Mouse (Mus musculus) midbrain, embryonic 11.5 days (tissue): ENCODE results near the gene Dlg2. TPM values are rescaled to one million over a fixed set of nuclear protein-coding genes. Genes with fewer than 3 reads are reported as not detected.

ENCODE experiments used
- ATAC-seq: fragments of 200-750 bp; cut with Nextera tagmentation; 2 replicates; pipeline ENCODE4 v1.8.0; 2017; ENCODE audit warnings: moderate TSS enrichment, moderate library complexity; ENCODE audit not compliant: low FRiP score
- DNase-seq: peaks from one replicate; pipeline ENCODE4 v3.0.0; 2015; ENCODE audit warnings: low spot score; ENCODE audit errors: missing footprints
- H3K27ac ChIP-seq: fragments of 300-500 bp; sonication (generic); 2 replicates; pipeline ENCODE4 v1.5.1; 2014; ENCODE audit warnings: low read depth, low read length
- H3K27me3 ChIP-seq: fragments of 300-500 bp; sonication (generic); 2 replicates; pipeline ENCODE4 v1.6.1; 2014; ENCODE audit warnings: mild to moderate bottlenecking, low read length, moderate library complexity, mixed read lengths; ENCODE audit not compliant: control insufficient read depth, insufficient read depth
- H3K36me3 ChIP-seq: fragments of 300-500 bp; sonication (generic); 2 replicates; pipeline ENCODE4 v1.6.1; 2014; ENCODE audit warnings: mild to moderate bottlenecking, low read length, moderate library complexity, mixed read lengths; ENCODE audit not compliant: control insufficient read depth, insufficient read depth
- H3K4me1 ChIP-seq: fragments of 300-500 bp; sonication (generic); 2 replicates; pipeline ENCODE4 v1.6.1; 2014; ENCODE audit warnings: low read length; ENCODE audit not compliant: control insufficient read depth, insufficient read depth
- H3K4me2 ChIP-seq: fragments of 300-500 bp; sonication (generic); 2 replicates; pipeline ENCODE4 v1.6.1; 2014; ENCODE audit warnings: mild to moderate bottlenecking, moderate library complexity
- H3K4me3 ChIP-seq: fragments of 300-500 bp; sonication (generic); 2 replicates; pipeline ENCODE4 v1.5.1; 2014; ENCODE audit warnings: low read depth, low read length
- H3K9ac ChIP-seq: fragments of 300-500 bp; sonication (generic); 2 replicates; pipeline ENCODE4 v1.6.1; 2014; ENCODE audit warnings: low read length
- H3K9me3 ChIP-seq: fragments of 300-500 bp; sonication (generic); 2 replicates; pipeline ENCODE4 v1.6.1; 2016; ENCODE audit warnings: low read length; ENCODE audit not compliant: control insufficient read depth
- WGBS: fragments of 180-500 bp; shearing (Covaris S2); extraction: QIAGEN DNeasy Blood & Tissue Kit; methylation state at CpG from one replicate; pipeline ENCODE4 v1.1.7; 2014; 5-methylcytosine and 5-hydroxymethylcytosine counted together
- polyA plus RNA-seq: library from polyadenylated mRNA; unstranded; fragments of >200 nt; fragmentation: Nextera tagmentation; extraction: Ambion mirVana; gene quantifications from 2 replicates; pipeline ENCODE4 v1.2.1, GENCODE M21; 2014

Dlg2 gene
- polyA plus RNA-seq, 1 experiment from 2014 or later = 1.8 TPM

GRCm38 (mm10) chr7:91090317-91090829 is 613.9 kb downstream of the Dlg2 start:
- Histone ChIP-seq H3K4me2 (peak overlapping the region; percentile 57), H3K4me3 (peak overlapping the region; percentile 27; the same call in 1 of the 2 replicates), H3K9me3 (no peaks in the 10 kb centered on the region), H3K9ac (0 out of 2 replicates have a peak overlapping the region, but pooled peaks have one; percentile 44), H3K36me3 (no peaks in the 10 kb centered on the region), H3K27ac (no peak overlapping the region), H3K4me1 (no peaks in the 10 kb centered on the region), H3K27me3 (peaks cover 5% of the 10 kb centered on the region)
- WGBS = 59% methylated on average over 5 of the region's 5 CpGs
- no peak for ATAC-seq
- DNase-seq = no peak

GRCm38 (mm10) chr7:91090830-91091683 is 614.6 kb downstream of the Dlg2 start:
- Histone ChIP-seq H3K4me1 (no peaks in the 10 kb centered on the region), H3K36me3 (no peaks in the 10 kb centered on the region), H3K4me3 (peak overlapping the region; percentile 27), H3K27me3 (peaks cover 5% of the 10 kb centered on the region), H3K4me2 (peak overlapping the region; percentile 57), H3K9ac (peak overlapping the region; percentile 44), H3K9me3 (no peaks in the 10 kb centered on the region), H3K27ac (no peak overlapping the region)
- ATAC-seq = peak; percentile 75
- DNase-seq = peak; percentile 87
- WGBS = 12% methylated on average over 25 of the region's 25 CpGs

GRCm38 (mm10) chr7:91096467-91096866 is 620.0 kb downstream of the Dlg2 start:
- Histone ChIP-seq H3K9ac (no peak overlapping the region), H3K27ac (no peak overlapping the region), H3K4me2 (no peak overlapping the region), H3K9me3 (no peaks in the 10 kb centered on the region), H3K36me3 (no peaks in the 10 kb centered on the region), H3K27me3 (no peaks in the 10 kb centered on the region), H3K4me3 (no peak overlapping the region), H3K4me1 (no peaks in the 10 kb centered on the region)
- ATAC-seq (no peak), DNase-seq (no peak)
- 94% methylated on average over 7 of the region's 7 CpGs for WGBS

- Histone ChIP-seq H3K4me2 (no peak overlapping the region), H3K9ac (no peak overlapping the region), H3K27ac (no peak overlapping the region), H3K4me3 (no peak overlapping the region), H3K9me3 (no peaks in the 10 kb centered on the region), H3K36me3 (no peaks in the 10 kb centered on the region), H3K4me1 (no peaks in the 10 kb centered on the region), H3K27me3 (no peaks in the 10 kb centered on the region)
- ATAC-seq (no peak), DNase-seq (no peak)
- WGBS = 89% methylated on average over 3 of the region's 3 CpGs
These were observed 622.0 kb downstream of the Dlg2 start for GRCm38 (mm10) chr7:91098521-91098920.

- Histone ChIP-seq H3K36me3 (no peaks in the 10 kb centered on the region), H3K27ac (no peak overlapping the region), H3K9ac (no peak overlapping the region), H3K4me1 (no peaks in the 10 kb centered on the region), H3K27me3 (no peaks in the 10 kb centered on the region), H3K4me2 (no peak overlapping the region), H3K4me3 (no peak overlapping the region), H3K9me3 (no peaks in the 10 kb centered on the region)
- DNase-seq (peak; percentile 70), ATAC-seq (no peak)
- WGBS = 79% methylated on average over 3 of the region's 3 CpGs
These were observed 633.1 kb downstream of the Dlg2 start for GRCm38 (mm10) chr7:91109575-91109974.

- DNase-seq (no peak), ATAC-seq (no peak)
- Histone ChIP-seq H3K27me3 (no peaks in the 10 kb centered on the region), H3K9ac (no peak overlapping the region), H3K36me3 (no peaks in the 10 kb centered on the region), H3K4me1 (no peaks in the 10 kb centered on the region), H3K4me3 (no peak overlapping the region), H3K9me3 (no peaks in the 10 kb centered on the region), H3K4me2 (no peak overlapping the region), H3K27ac (no peak overlapping the region)
- 80% methylated on average over 4 of the region's 4 CpGs for WGBS
These were observed 655.7 kb downstream of the Dlg2 start for GRCm38 (mm10) chr7:91132128-91132527.

GRCm38 (mm10) chr7:91154096-91154495 is 677.6 kb downstream of the Dlg2 start:
- ATAC-seq (no peak), DNase-seq (no peak)
- no peak overlapping the region for H3K27ac ChIP-seq
- no peaks in the 10 kb centered on the region for H3K36me3 ChIP-seq
- whole genome bisulfite sequencing = 86% methylated on average over 1 of the region's 1 CpGs
- no peaks in the 10 kb centered on the region for H3K4me1 ChIP-seq
- H3K9me3 ChIP-seq = no peaks in the 10 kb centered on the region
- no peak overlapping the region for H3K9ac ChIP-seq
- no peak overlapping the region for H3K4me2 ChIP-seq
- H3K4me3 ChIP-seq = no peak overlapping the region
- no peaks in the 10 kb centered on the region for H3K27me3 ChIP-seq

- no peak overlapping the region for H3K4me2 ChIP-seq
- H3K27ac ChIP-seq = no peak overlapping the region
- 86% methylated on average over 5 of the region's 5 CpGs for WGBS
- no peaks in the 10 kb centered on the region for H3K4me1 ChIP-seq
- peak; percentile 47 for DNase-seq
- no peaks in the 10 kb centered on the region for H3K27me3 ChIP-seq
- H3K9ac ChIP-seq = no peak overlapping the region
- H3K4me3 ChIP-seq = no peak overlapping the region
- no peaks in the 10 kb centered on the region for H3K36me3 ChIP-seq
- ATAC-seq = no peak
- H3K9me3 ChIP-seq = no peaks in the 10 kb centered on the region
These were observed 682.7 kb downstream of the Dlg2 start for GRCm38 (mm10) chr7:91159144-91159543.

- no peak overlapping the region for H3K4me3 ChIP-seq
- no peak overlapping the region for H3K4me2 ChIP-seq
- 78% methylated on average over 2 of the region's 2 CpGs for WGBS
- DNase-seq (peak; percentile 84), ATAC-seq (no peak)
- no peaks in the 10 kb centered on the region for H3K9me3 ChIP-seq
- H3K9ac ChIP-seq = no peak overlapping the region
- H3K36me3 ChIP-seq = no peaks in the 10 kb centered on the region
- no peak overlapping the region for H3K27ac ChIP-seq
- H3K27me3 ChIP-seq = no peaks in the 10 kb centered on the region
- no peaks in the 10 kb centered on the region for H3K4me1 ChIP-seq
These were observed 685.2 kb downstream of the Dlg2 start for GRCm38 (mm10) chr7:91161643-91162175.
